Mouse (Mus musculus): ENCODE data around the gene AI481877. TPM values are rescaled to one million over a fixed set of nuclear protein-coding genes. Genes with fewer than 3 reads are reported as not detected.

Gene AI481877
- polyA plus RNA-seq, 1 experiment = 1.0 TPM

- Histone ChIP-seq H3K4me3 (ENCODE audit: low read depth, low read length) (no peak overlapping the region), H3K36me3 (ENCODE audit: control insufficient read depth, insufficient read depth, low read length, poor library complexity, severe bottlenecking) (no peaks in the 10 kb centered on the region), H3K4me1 (ENCODE audit: control insufficient read depth, insufficient read depth, low read length) (no peaks in the 10 kb centered on the region), H3K9me3 (replicated peaks; ENCODE audit: control insufficient read depth, insufficient read depth, low read length, poor library complexity, severe bottlenecking) (no peaks in the 10 kb centered on the region), H3K9ac (ENCODE audit: low read depth, poor library complexity, severe bottlenecking) (no peak overlapping the region), H3K27me3 (ENCODE audit: control insufficient read depth, insufficient read depth, low read length, poor library complexity, severe bottlenecking) (no peaks in the 10 kb centered on the region), H3K27ac (ENCODE audit: insufficient read depth, low read length) (no peak overlapping the region)
- TF ChIP-seq EP300 (IDR thresholded peaks at IDR 0.05; ENCODE audit: insufficient read depth, low read depth, low read length) = no peak
- no peak for TF ChIP-seq CTCF (IDR thresholded peaks at IDR 0.05; ENCODE audit: low read depth, low read length)
- no peak for TF ChIP-seq POLR2A (IDR thresholded peaks at IDR 0.05; ENCODE audit: insufficient read depth, low read length)
Measured at GRCm38 (mm10) chr4:59009696-59010095, 129.1 kb downstream of the AI481877 start.

DNA sequence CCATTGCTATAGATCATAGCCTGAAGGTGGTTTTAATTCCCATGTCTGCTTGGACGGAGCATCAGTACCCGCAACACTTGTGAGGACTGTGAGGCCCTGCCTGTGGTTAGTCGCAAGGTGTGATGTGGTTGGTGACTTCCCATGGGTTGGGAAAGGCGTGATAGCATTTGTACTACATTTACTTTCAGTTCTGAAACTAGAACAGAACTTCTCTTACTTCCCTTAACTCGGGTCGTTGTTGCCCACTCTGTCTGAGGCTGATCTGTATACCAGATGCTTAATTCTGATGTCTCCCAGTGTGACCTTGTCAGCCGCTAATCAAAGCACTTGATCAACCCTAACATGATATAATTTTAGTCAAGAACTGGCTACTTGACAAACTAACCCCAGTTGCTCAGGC is 129.6 kb downstream of the AI481877 start:
- no peak overlapping the region for H3K9ac ChIP-seq (ENCODE audit: low read depth, poor library complexity, severe bottlenecking)
- no peak overlapping the region for H3K27ac ChIP-seq (ENCODE audit: insufficient read depth, low read length)
- H3K4me1 ChIP-seq (ENCODE audit: control insufficient read depth, insufficient read depth, low read length) = no peaks in the 10 kb centered on the region
- TF ChIP-seq CTCF (IDR thresholded peaks at IDR 0.05; ENCODE audit: low read depth, low read length) (no peak), POLR2A (IDR thresholded peaks at IDR 0.05; ENCODE audit: insufficient read depth, low read length) (no peak), EP300 (IDR thresholded peaks at IDR 0.05; ENCODE audit: insufficient read depth, low read depth, low read length) (no peak)
- no peaks in the 10 kb centered on the region for H3K9me3 ChIP-seq (replicated peaks; ENCODE audit: control insufficient read depth, insufficient read depth, low read length, poor library complexity, severe bottlenecking)
- no peak overlapping the region for H3K4me3 ChIP-seq (ENCODE audit: low read depth, low read length)
- no peaks in the 10 kb centered on the region for H3K36me3 ChIP-seq (ENCODE audit: control insufficient read depth, insufficient read depth, low read length, poor library complexity, severe bottlenecking)
- H3K27me3 ChIP-seq (ENCODE audit: control insufficient read depth, insufficient read depth, low read length, poor library complexity, severe bottlenecking) = no peaks in the 10 kb centered on the region

GRCm38 (mm10) chr4:59007974-59008373 is 130.8 kb downstream of the AI481877 start:
- Histone ChIP-seq H3K27me3 (ENCODE audit: control insufficient read depth, insufficient read depth, low read length, poor library complexity, severe bottlenecking) (no peaks in the 10 kb centered on the region), H3K4me1 (ENCODE audit: control insufficient read depth, insufficient read depth, low read length) (no peaks in the 10 kb centered on the region), H3K36me3 (ENCODE audit: control insufficient read depth, insufficient read depth, low read length, poor library complexity, severe bottlenecking) (no peaks in the 10 kb centered on the region), H3K4me3 (ENCODE audit: low read depth, low read length) (no peak overlapping the region), H3K9me3 (replicated peaks; ENCODE audit: control insufficient read depth, insufficient read depth, low read length, poor library complexity, severe bottlenecking) (no peaks in the 10 kb centered on the region), H3K27ac (ENCODE audit: insufficient read depth, low read length) (no peak overlapping the region), H3K9ac (ENCODE audit: low read depth, poor library complexity, severe bottlenecking) (no peak overlapping the region)
- TF ChIP-seq EP300 (IDR thresholded peaks at IDR 0.05; ENCODE audit: insufficient read depth, low read depth, low read length) (no peak), CTCF (IDR thresholded peaks at IDR 0.05; ENCODE audit: low read depth, low read length) (no peak), POLR2A (IDR thresholded peaks at IDR 0.05; ENCODE audit: insufficient read depth, low read length) (no peak)

DNA sequence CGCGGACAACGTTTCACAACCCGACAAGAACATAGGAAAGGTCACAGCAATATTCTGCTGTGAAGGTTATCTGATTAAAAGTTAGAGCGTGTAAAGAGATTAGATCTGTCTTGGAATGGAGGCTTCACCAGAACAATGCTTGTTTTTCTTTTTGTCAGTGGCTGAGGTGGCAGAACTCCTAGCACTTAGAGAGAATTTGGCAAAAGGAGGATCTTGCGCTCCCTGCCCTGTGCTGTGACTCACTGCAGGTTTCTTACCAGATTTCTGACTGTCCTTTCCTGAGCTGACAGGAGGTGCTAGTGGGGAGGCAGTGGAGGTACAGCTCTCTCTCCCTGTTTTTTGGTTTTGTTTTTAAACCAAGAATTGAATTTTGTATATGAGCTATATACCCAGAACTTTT is 131.8 kb downstream of the AI481877 start:
- Histone ChIP-seq H3K9ac (ENCODE audit: low read depth, poor library complexity, severe bottlenecking) (no peak overlapping the region), H3K9me3 (replicated peaks; ENCODE audit: control insufficient read depth, insufficient read depth, low read length, poor library complexity, severe bottlenecking) (no peaks in the 10 kb centered on the region), H3K4me1 (ENCODE audit: control insufficient read depth, insufficient read depth, low read length) (no peaks in the 10 kb centered on the region), H3K4me3 (ENCODE audit: low read depth, low read length) (no peak overlapping the region), H3K36me3 (ENCODE audit: control insufficient read depth, insufficient read depth, low read length, poor library complexity, severe bottlenecking) (no peaks in the 10 kb centered on the region), H3K27ac (ENCODE audit: insufficient read depth, low read length) (no peak overlapping the region), H3K27me3 (ENCODE audit: control insufficient read depth, insufficient read depth, low read length, poor library complexity, severe bottlenecking) (no peaks in the 10 kb centered on the region)
- TF ChIP-seq CTCF (IDR thresholded peaks at IDR 0.05; ENCODE audit: low read depth, low read length) = no peak
- no peak for TF ChIP-seq POLR2A (IDR thresholded peaks at IDR 0.05; ENCODE audit: insufficient read depth, low read length)
- no peak for TF ChIP-seq EP300 (IDR thresholded peaks at IDR 0.05; ENCODE audit: insufficient read depth, low read depth, low read length)

- no peak overlapping the region for H3K27ac ChIP-seq (ENCODE audit: insufficient read depth, low read length)
- TF ChIP-seq EP300 (IDR thresholded peaks at IDR 0.05; ENCODE audit: insufficient read depth, low read depth, low read length) = no peak
- no peak for TF ChIP-seq POLR2A (IDR thresholded peaks at IDR 0.05; ENCODE audit: insufficient read depth, low read length)
- TF ChIP-seq CTCF (IDR thresholded peaks at IDR 0.05; ENCODE audit: low read depth, low read length) = no peak
- no peak overlapping the region for H3K4me3 ChIP-seq (ENCODE audit: low read depth, low read length)
- no peaks in the 10 kb centered on the region for H3K27me3 ChIP-seq (ENCODE audit: control insufficient read depth, insufficient read depth, low read length, poor library complexity, severe bottlenecking)
- H3K4me1 ChIP-seq (ENCODE audit: control insufficient read depth, insufficient read depth, low read length) = no peaks in the 10 kb centered on the region
- no peaks in the 10 kb centered on the region for H3K9me3 ChIP-seq (replicated peaks; ENCODE audit: control insufficient read depth, insufficient read depth, low read length, poor library complexity, severe bottlenecking)
- H3K9ac ChIP-seq (ENCODE audit: low read depth, poor library complexity, severe bottlenecking) = no peak overlapping the region
- no peaks in the 10 kb centered on the region for H3K36me3 ChIP-seq (ENCODE audit: control insufficient read depth, insufficient read depth, low read length, poor library complexity, severe bottlenecking)
Measured at GRCm38 (mm10) chr4:59006211-59006610, 132.6 kb downstream of the AI481877 start.

DNA sequence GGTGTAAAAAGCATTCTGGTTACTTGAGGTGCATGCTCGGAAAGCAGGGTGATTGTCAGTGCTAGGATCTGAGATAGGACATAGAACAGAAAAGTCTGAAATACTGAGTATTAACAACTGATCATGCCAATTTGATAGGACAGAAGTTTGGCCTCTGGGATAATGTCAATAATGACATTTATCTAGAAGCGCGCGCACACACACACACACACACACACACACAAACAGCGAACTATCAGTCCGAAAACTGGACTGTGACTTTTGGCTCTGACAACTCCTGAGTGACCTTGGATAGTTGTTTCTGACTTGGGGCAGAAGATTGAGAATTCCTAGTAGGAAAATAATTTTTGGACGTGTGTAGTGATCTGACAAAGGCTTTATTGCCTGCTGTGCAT is 135.0 kb downstream of the AI481877 start:
- Histone ChIP-seq H3K4me3 (ENCODE audit: low read depth, low read length) (peak overlapping the region; percentile 82), H3K27me3 (ENCODE audit: control insufficient read depth, insufficient read depth, low read length, poor library complexity, severe bottlenecking) (no peaks in the 10 kb centered on the region), H3K9me3 (replicated peaks; ENCODE audit: control insufficient read depth, insufficient read depth, low read length, poor library complexity, severe bottlenecking) (no peaks in the 10 kb centered on the region), H3K4me1 (ENCODE audit: control insufficient read depth, insufficient read depth, low read length) (no peaks in the 10 kb centered on the region), H3K27ac (ENCODE audit: insufficient read depth, low read length) (no peak overlapping the region), H3K9ac (ENCODE audit: low read depth, poor library complexity, severe bottlenecking) (peak overlapping the region; percentile 79), H3K36me3 (ENCODE audit: control insufficient read depth, insufficient read depth, low read length, poor library complexity, severe bottlenecking) (no peaks in the 10 kb centered on the region)
- TF ChIP-seq EP300 (IDR thresholded peaks at IDR 0.05; ENCODE audit: insufficient read depth, low read depth, low read length) = no peak
- no peak for TF ChIP-seq CTCF (IDR thresholded peaks at IDR 0.05; ENCODE audit: low read depth, low read length)
